Comparison of ENCODE assay signal across 23 mouse cellular contexts in the genomic region with DNA sequence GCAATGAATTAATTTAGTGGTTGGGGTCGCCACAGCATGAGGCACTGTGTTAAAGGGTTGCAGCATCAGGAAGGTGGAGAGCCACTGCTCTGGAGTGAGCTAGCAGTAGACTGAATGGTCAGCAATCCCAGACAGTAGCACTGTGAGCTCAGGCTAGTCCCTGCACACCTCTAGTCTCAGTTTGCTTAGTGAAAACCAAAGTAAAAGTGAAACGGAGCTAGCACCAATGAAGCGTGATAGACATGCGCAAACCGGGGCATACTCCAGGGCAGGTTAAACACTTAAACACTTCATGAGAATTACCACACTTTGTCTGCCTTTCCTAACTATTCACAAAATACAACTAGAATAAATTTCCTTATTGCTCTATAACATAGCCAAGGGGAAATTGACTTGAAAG.
A peak's percentile ranks its signal among the peaks of the same experiment; 100 is the strongest.
DNase-seq lines count a peak whose midpoint lies in the region; ATAC-seq and TF ChIP-seq lines count a peak whose summit lies in the region.
"Had no signal": no experiment of that assay in that cellular context is flagged by ENCODE, and none has a peak within 500 bp of the region (broad histone marks: within the 10 kb centered on the region; RNA-seq: fewer than 3 reads in every experiment).

No protein-coding gene starts in this region.

- H3K4me2 ChIP-seq in lung, postnatal 0 days (replicated peaks; ENCODE audit: low read depth, low read length), result no peak overlapping the region
- peak overlapping the region; percentile 61 for H3K4me2 ChIP-seq in CH12.LX (ENCODE audit: insufficient read depth, low read depth, poor library complexity, severe bottlenecking)
- H3K4me2 ChIP-seq in stomach, postnatal 0 days (replicated peaks; ENCODE audit: low read depth), result no peak overlapping the region
- H3K4me2 ChIP-seq: embryonic facial prominence, embryonic 15.5 days; heart, embryonic 11.5 days; limb, embryonic 13.5 days; midbrain, embryonic 11.5 days; neural tube, embryonic 12.5 days had no signal

- no peaks in the 10 kb centered on the region for H3K79me2 ChIP-seq in CH12.LX (replicated peaks; ENCODE audit: control insufficient read depth, extremely low read depth, insufficient read depth, poor library complexity, severe bottlenecking)

- no peak overlapping the region for H3K4me3 ChIP-seq in lung, postnatal 0 days (ENCODE audit: low read depth, low read length)
- peak overlapping the region in 2 of 3 experiments; percentile 8 to 25 for H3K4me3 ChIP-seq in CH12.LX (replicated peaks in 1 of 3; ENCODE audit: low read depth in 2 of 3, low read length in 2 of 3, poor library complexity in 1 of 3)
- no peak overlapping the region for H3K4me3 ChIP-seq in stomach, postnatal 0 days (ENCODE audit: low read depth, low read length)
- H3K4me3 ChIP-seq: embryonic facial prominence, embryonic 15.5 days; hindbrain, embryonic 10.5 days; limb, embryonic 13.5 days; liver, embryonic 12.5 days; neural tube, embryonic 12.5 days had no signal

- peaks cover 10% of the 10 kb centered on the region; the same call in 1 of the 2 replicates for H3K4me1 ChIP-seq in lung, postnatal 0 days (ENCODE audit: insufficient read depth, low read depth, low read length)
- peaks cover 9 to 31% of the 10 kb centered on the region in 2 experiments for H3K4me1 ChIP-seq in CH12.LX (ENCODE audit: control insufficient read depth in 1 of 2, insufficient read depth in 2 of 2)
- H3K4me1 ChIP-seq in stomach, postnatal 0 days (replicated peaks; ENCODE audit: control insufficient read depth, insufficient read depth), result peaks cover 5% of the 10 kb centered on the region

- no peaks in the 10 kb centered on the region for H3K9me3 ChIP-seq in lung, postnatal 0 days (ENCODE audit: low read length)
- no peaks in the 10 kb centered on the region for H3K9me3 ChIP-seq in CH12.LX (replicated peaks; ENCODE audit: low read length)
- H3K9me3 ChIP-seq in stomach, postnatal 0 days (ENCODE audit: control insufficient read depth, low read length), result no peaks in the 10 kb centered on the region
- H3K9me3 ChIP-seq: embryonic facial prominence, embryonic 15.5 days; hindbrain, embryonic 10.5 days; limb, embryonic 13.5 days; liver, embryonic 12.5 days; neural tube, embryonic 12.5 days had no signal

- H3K9ac ChIP-seq in lung, postnatal 0 days (replicated peaks; ENCODE audit: low read depth), result no peak overlapping the region
- H3K9ac ChIP-seq in CH12.LX (ENCODE audit: insufficient read depth, low read depth), result no peak overlapping the region
- no peak overlapping the region for H3K9ac ChIP-seq in stomach, postnatal 0 days (ENCODE audit: low read length)
- H3K9ac ChIP-seq: embryonic facial prominence, embryonic 15.5 days; limb, embryonic 13.5 days; liver, embryonic 12.5 days; neural tube, embryonic 12.5 days had no signal

- in situ Hi-C loops in CH12.LX (cut with MboI; ENCODE audit: low pct_ligation_motif_present, low pct_unique_long_range_greater_than_20kb, low sequenced_read_pairs), result no loop called here

- TF ChIP-seq EP300 in lung, postnatal 0 days (IDR thresholded peaks at IDR 0.05), result no peak
- peak; percentile 75 for TF ChIP-seq EP300 in CH12.LX (IDR thresholded peaks at IDR 0.05; ENCODE audit: low read length)
- TF ChIP-seq EP300 in stomach, postnatal 0 days (optimal IDR thresholded peaks at IDR 0.05), result no peak

- DNase-seq in lung, postnatal 0 days (ENCODE audit: low spot score), result peak; percentile 65
- DNase-seq in lung, postnatal 25 days (ENCODE audit: low spot score), result no peak
- DNase-seq in A20 (ENCODE audit: low read depth, low spot score) (peak; percentile 54), CH12.LX (ENCODE audit: extremely low read depth) (peak; percentile 87)
- no peak for DNase-seq in stomach, postnatal 0 days (ENCODE audit: low spot score)
- no peak for DNase-seq in frontal cortex, postnatal 14 days (ENCODE audit: low spot score in 2 of 2)
- DNase-seq in ovary, adult 18-20 months (ENCODE audit: low spot score), result no peak
- DNase-seq: adrenal gland, postnatal 25 days; cerebellum, adult 9-10 months; kidney, adult 11 months; kidney, postnatal 4 days; lung, adult 2 months; right cerebral cortex, postnatal 4 days had no signal

- TF ChIP-seq RAD21 in CH12.LX (IDR thresholded peaks at IDR 0.05; ENCODE audit: low read depth, low read length), result no peak

- no peak overlapping the region for H3K27ac ChIP-seq in lung, postnatal 0 days (ENCODE audit: low read length)
- H3K27ac ChIP-seq in CH12.LX (ENCODE audit: insufficient read depth, low read depth), result peak overlapping the region; percentile 57; the same call in 1 of the 2 replicates
- H3K27ac ChIP-seq in stomach, postnatal 0 days (replicated peaks), result no peak overlapping the region
- H3K27ac ChIP-seq: embryonic facial prominence, embryonic 15.5 days; hindbrain, embryonic 10.5 days; hindbrain, postnatal 0 days; limb, embryonic 13.5 days; liver, embryonic 12.5 days; neural tube, embryonic 12.5 days had no signal

- no peaks in the 10 kb centered on the region for H3K27me3 ChIP-seq in lung, postnatal 0 days (replicated peaks; ENCODE audit: insufficient read depth, low read length)
- no peaks in the 10 kb centered on the region for H3K27me3 ChIP-seq in CH12.LX (replicated peaks)
- no peaks in the 10 kb centered on the region for H3K27me3 ChIP-seq in stomach, postnatal 0 days (ENCODE audit: control insufficient read depth, insufficient read depth, low read length)
- H3K27me3 ChIP-seq: embryonic facial prominence, embryonic 15.5 days; limb, embryonic 13.5 days; liver, embryonic 12.5 days; neural tube, embryonic 12.5 days had no signal

- WGBS in lung, postnatal 0 days, result 71% methylated on average over 5 of the region's 5 CpGs
- WGBS in stomach, postnatal 0 days, result 90% methylated on average over 5 of the region's 5 CpGs

- peak; percentile 47 for ATAC-seq in lung, postnatal 0 days
- ATAC-seq in monocyte, adult 5-6 weeks (replicated peaks; ENCODE audit: insufficient number of reproducible peaks, low FRiP score, low TSS enrichment, poor library complexity, severe bottlenecking), result peak; percentile 41; the same call in 1 of the 2 replicates
- no peak for ATAC-seq in stomach, postnatal 0 days (ENCODE audit: low FRiP score, low TSS enrichment)
- ATAC-seq: forebrain, embryonic 14.5 days; hindbrain, postnatal 0 days; liver, embryonic 12.5 days had no signal

- no peak for TF ChIP-seq POLR2A in CH12.LX (IDR thresholded peaks at IDR 0.05; ENCODE audit: low read depth, low read length)

- no peak for TF ChIP-seq CTCF in lung, postnatal 0 days (IDR thresholded peaks at IDR 0.05)
- no peak for TF ChIP-seq CTCF in CH12.LX (conservative IDR thresholded peaks at IDR 0.05 in 1 of 2, IDR thresholded peaks at IDR 0.05 in 1 of 2; ENCODE audit: low read depth in 2 of 2, low read length in 2 of 2)
- no peak for TF ChIP-seq CTCF in stomach, postnatal 0 days (IDR thresholded peaks at IDR 0.05; ENCODE audit: low read depth)

- no peaks in the 10 kb centered on the region for H3K36me3 ChIP-seq in lung, postnatal 0 days (ENCODE audit: insufficient read depth, low read length)
- no peaks in the 10 kb centered on the region for H3K36me3 ChIP-seq in CH12.LX (replicated peaks in 1 of 2; ENCODE audit: control insufficient read depth in 1 of 2, insufficient read depth in 1 of 2, low read length in 1 of 2)
- no peaks in the 10 kb centered on the region for H3K36me3 ChIP-seq in stomach, postnatal 0 days (ENCODE audit: control insufficient read depth, insufficient read depth, low read length)
- H3K36me3 ChIP-seq: embryonic facial prominence, embryonic 15.5 days; hindbrain, embryonic 10.5 days; limb, embryonic 13.5 days; liver, embryonic 12.5 days; neural tube, embryonic 12.5 days had no signal

- dilution Hi-C loops in CH12.LX (cut with MboI; ENCODE audit: extremely low pct_ligation_motif_present, extremely low pct_unique_long_range_greater_than_20kb, low sequenced_read_pairs), result no loop called here

TF ChIP-seq in CH12.LX, 34 proteins besides CTCF, POLR2A, EP300 and RAD21:
- TF ChIP-seq JUN (IDR thresholded peaks at IDR 0.05; ENCODE audit: insufficient read depth, low read depth, low read length), result peak; percentile 65
- TF ChIP-seq MAFK (IDR thresholded peaks at IDR 0.05; ENCODE audit: insufficient replicate concordance, low read length), result peak; percentile 57; the same call in 1 of the 2 replicates
- TF ChIP-seq BHLHE40 (IDR thresholded peaks at IDR 0.05; ENCODE audit: low read depth, low read length), result peak; percentile 84
- peak; percentile 95 for TF ChIP-seq IRF4 (IDR thresholded peaks at IDR 0.05; ENCODE audit: low read depth, low read length)
- TF ChIP-seq USF2 (conservative IDR thresholded peaks at IDR 0.05; ENCODE audit: low read depth, low read length), result no peak
- no peak for TF ChIP-seq USF1 (IDR thresholded peaks at IDR 0.05; ENCODE audit: low read depth, low read length)
- TF ChIP-seq NRF1 (IDR thresholded peaks at IDR 0.05; ENCODE audit: low read depth, low read length), result peak; percentile 82
- 0 out of 2 replicates have a peak, but pooled peaks have one; percentile 21 for TF ChIP-seq TCF12 (IDR thresholded peaks at IDR 0.05; ENCODE audit: low read depth, low read length)
- TF ChIP-seq MYC (IDR thresholded peaks at IDR 0.05; ENCODE audit: low read depth, low read length), result 0 out of 2 replicates have a peak, but pooled peaks have one; percentile 43
- peak; percentile 88 for TF ChIP-seq ETS1 (conservative IDR thresholded peaks at IDR 0.05; ENCODE audit: low read depth, low read length)
- TF ChIP-seq JUND (conservative IDR thresholded peaks at IDR 0.05; ENCODE audit: low read depth, low read length), result peak; percentile 79
- no peak for TF ChIP-seq UBTF (IDR thresholded peaks at IDR 0.05; ENCODE audit: low read depth, low read length)
TF ChIP-seq in CH12.LX: peak in this region for 9.

Comparison
In these comparisons a context has a peak if more than half of its experiments do, and no peak if none do; other contexts are left out.
1. DNase-seq: peak in lung, postnatal 0 days (single experiment), A20 (single experiment) and CH12.LX (single experiment); none in lung, postnatal 25 days (single experiment), stomach, postnatal 0 days (single experiment), frontal cortex, postnatal 14 days (0 of 2) and ovary, adult 18-20 months (single experiment).
2. H3K4me3 ChIP-seq: peak in CH12.LX (2 of 3); none in lung, postnatal 0 days (single experiment) and stomach, postnatal 0 days (single experiment).